Mouse (Mus musculus) right cerebral cortex, postnatal 36 days (tissue): ENCODE results near the gene Cadm1.
A peak's percentile ranks its signal among the peaks of the same experiment; 100 is the strongest.

ENCODE experiments used
- DNase-seq, 2 experiments: peaks; one replicate each; pipeline ENCODE4 v3.0.0; 2022; ENCODE audit warnings: low spot score in 2 of 2, mixed read lengths in 1 of 2

Gene Cadm1

DNA sequence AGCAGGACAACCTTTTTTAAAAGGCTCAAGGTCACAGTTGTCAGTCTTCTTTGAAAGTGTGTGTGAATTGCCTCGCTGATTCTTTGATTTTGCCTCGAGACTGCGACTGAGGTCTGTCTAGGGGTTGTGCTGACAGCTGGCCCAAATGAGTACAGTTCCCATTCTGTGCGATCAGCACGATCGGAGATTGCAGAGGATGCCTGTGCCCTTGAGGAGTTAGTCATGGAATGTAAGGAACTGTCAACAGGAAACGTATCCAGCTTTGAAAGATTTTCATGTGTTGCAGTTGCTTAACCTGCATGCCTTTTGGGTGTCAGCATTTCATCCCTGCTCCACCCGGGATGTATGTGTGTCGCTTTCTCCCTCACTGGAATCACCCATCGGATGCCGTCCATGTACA is 141.6 kb downstream of the Cadm1 start:
- no peak for DNase-seq

DNA sequence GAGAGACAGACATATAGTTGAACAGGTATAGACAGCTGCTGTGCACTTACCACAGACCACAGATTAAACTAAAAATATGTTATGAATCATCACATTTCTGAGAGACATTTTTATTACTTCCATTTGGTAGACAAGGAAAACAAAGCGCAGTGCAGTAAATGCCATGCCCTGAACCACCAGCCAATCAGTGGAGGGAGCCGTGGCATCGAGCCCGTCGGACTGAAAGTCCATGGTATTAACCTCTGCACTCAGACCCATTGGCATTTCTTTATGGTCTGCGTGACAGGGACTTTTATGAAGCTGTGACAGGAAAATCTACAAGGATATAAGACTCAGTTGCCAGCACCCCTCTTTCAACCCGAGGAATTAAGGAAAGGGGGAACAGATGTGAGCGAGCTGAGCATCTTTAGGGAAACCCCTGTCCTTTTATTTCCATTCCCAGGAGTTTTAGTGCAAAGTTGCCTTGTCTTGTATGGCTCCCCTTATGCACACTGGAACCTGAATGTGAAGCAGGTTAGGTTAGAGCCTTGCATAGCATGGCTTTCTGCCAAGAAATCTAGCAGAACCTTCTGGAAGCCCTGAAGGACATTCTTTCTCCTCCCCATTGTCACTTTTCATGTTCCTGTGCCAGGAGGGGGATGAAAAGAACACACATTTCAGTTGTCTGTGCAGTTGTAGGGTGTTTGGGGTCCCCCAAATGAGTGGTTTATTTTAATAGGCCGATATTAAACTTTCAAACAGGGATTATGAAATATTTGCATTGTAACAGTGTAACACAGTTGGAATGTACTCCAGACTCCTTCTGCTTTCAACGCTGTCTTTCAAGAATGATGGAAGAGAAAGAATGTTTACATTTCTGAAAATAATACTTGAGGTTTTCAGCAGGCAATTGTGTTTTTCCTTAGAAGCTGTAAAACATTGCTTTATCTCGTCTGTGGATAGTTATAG is 145.1 kb downstream of the Cadm1 start:
- DNase-seq: no peak

GRCm38 (mm10) chr9:47686881-47687280 is 156.9 kb downstream of the Cadm1 start:
- no peak for DNase-seq

- DNase-seq: no peak
These were observed 157.6 kb downstream of the Cadm1 start for GRCm38 (mm10) chr9:47687604-47688003.

- DNase-seq: no peak
These were observed 158.3 kb downstream of the Cadm1 start for GRCm38 (mm10) chr9:47688297-47688696.

GRCm38 (mm10) chr9:47692911-47693310 is 162.9 kb downstream of the Cadm1 start:
- no peak for DNase-seq

DNA sequence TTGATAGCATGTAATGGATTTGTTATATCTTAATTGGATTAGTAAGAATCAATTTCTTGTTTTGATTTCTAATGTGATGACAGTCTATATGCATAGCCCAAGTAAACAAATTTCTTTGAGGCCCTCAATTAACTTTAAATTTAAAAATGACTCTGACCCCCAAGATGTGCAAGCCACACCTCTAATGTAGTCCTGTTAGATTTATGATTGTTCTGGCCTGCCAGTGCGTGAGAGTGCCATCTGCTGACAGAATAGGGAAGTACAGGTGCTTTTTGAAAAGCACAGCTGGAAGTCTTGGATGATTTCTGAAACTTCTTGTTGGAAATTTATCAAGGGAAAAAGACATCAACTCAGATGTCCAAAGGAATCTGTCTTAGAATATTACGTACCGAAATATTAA is 169.1 kb downstream of the Cadm1 start:
- no peak for DNase-seq

DNA sequence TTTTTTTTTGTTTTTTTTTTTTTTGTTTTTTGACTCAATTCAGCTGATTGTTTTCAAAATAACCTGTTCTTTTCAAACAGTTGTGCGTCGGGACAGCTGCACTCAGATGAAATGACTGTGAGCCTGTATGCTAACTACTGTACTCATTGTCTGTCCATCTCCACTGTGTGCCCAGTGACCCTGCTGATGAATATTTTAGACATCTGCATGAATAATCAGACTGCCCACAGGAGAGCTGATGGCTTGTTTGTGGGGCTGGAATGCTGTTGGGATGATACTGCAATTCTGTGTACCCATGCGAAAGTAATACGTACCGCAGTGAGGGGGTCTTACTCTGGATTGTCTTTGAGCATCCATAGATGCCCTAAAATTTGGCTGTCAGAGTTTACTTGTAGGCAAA is 170.0 kb downstream of the Cadm1 start:
- no peak for DNase-seq

- no peak for DNase-seq
These were observed 173.3 kb downstream of the Cadm1 start for GRCm38 (mm10) chr9:47703026-47703876.

- DNase-seq: no peak
These were observed 176.4 kb downstream of the Cadm1 start for GRCm38 (mm10) chr9:47706341-47706740.

- DNase-seq: no peak
These were observed 177.4 kb downstream of the Cadm1 start for GRCm38 (mm10) chr9:47707326-47707725.

- DNase-seq: peak; percentile 68 to 71
These were observed 178.3 kb downstream of the Cadm1 start for GRCm38 (mm10) chr9:47708299-47708698.

DNA sequence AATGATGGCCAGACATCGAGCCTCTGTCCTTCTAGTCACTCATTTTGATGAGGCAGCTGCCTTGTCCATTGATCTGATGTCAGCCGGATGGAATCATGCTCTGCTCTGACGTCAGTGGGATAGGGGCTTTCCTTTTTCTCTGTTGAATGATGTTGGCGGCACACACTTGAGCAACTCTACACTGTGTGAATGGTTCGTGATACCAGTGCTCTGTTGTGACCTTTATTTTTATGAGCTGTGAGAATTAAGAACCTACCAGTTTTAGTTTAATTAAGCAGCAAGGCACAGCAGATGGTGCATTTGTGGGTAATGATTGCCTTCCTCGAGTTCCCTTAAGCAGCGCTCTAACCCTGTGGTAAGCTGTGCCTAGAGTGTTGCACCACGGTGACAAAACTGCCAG is 181.0 kb downstream of the Cadm1 start:
- no peak for DNase-seq

DNA sequence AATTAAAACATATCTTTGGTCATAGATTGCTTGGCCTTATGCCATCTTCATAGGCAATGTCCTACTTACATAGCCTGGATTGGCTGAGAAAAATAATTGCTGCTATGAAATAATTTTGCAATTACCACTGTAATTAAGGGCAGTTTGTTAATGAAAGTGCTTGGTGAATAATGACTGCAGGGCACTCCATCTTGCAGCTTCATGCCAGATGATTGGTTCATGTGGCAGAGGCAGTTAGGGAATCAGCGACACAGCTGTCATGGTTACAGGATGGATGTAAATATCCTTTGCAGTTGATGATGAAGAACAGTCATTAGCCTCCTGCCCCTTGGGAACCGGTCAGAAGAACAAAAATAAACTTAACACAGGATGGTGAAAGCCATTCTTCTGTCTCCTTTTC is 184.6 kb downstream of the Cadm1 start:
- no peak for DNase-seq

- no peak for DNase-seq
These were observed 185.4 kb downstream of the Cadm1 start for GRCm38 (mm10) chr9:47715415-47715814.

DNA sequence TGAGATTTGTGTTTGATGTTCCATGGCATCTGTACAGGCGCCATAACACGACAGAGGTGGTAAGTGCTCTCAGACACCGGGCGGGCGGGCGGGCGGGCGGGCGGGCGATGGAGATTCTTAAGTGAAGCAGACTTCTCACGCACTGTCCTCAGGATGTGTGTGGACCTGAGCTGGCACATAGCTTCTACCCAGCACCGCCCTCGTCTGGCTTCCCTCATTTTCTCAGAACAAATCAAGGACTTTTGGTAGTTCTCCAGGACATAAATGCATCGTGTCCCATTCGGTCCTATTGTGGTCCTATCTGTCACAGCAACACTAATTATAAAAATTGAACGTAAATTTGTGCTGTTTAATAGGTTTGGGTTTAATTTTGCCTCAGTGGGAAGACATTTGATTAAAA is 186.9 kb downstream of the Cadm1 start:
- DNase-seq: no peak

- DNase-seq: no peak
These were observed 197.6 kb downstream of the Cadm1 start for GRCm38 (mm10) chr9:47727611-47728010.

DNA sequence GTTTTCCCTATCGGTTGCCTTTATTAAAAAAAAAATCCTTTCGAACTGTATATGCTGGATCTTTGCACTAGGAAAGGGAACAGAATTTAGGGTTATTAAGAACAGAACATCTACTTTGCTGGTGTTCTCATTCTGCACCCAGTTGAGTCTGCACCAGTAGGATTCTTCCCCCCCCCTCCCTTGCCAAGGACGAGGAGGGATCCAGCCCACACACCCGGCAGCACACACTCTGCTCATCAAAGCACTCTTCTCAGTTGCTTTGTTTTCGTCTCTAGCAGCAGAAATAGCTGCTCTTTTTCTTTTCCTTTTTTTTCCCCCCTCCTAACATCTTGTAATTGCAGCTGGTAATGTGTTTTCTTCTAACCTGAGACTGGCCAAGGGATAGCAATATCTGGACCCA is 198.9 kb downstream of the Cadm1 start:
- DNase-seq: peak; percentile 52 to 75

GRCm38 (mm10) chr9:47730247-47730646 is 200.3 kb downstream of the Cadm1 start:
- DNase-seq: no peak

GRCm38 (mm10) chr9:47733780-47734451 is 203.9 kb downstream of the Cadm1 start:
- DNase-seq: peak in 1 of 2 experiments; percentile 30

DNA sequence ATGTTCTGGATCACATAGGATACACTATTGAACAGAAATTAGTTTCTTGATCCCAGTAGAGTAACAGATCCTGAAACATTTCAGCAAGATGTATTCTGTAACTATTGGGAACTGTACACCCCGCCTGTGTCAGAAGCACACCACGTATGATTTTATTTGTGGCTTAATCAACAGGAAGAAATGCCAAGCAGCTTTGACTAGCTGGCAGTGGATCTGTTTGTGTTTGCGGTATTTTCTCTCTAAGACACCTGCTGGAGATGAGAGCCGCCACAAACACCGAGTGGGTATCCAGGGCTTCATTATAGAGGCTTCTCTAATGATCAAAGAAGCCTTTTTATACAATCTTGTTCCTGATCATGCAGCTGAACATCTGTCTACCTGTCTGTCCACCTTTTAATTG is 204.9 kb downstream of the Cadm1 start:
- DNase-seq: no peak

GRCm38 (mm10) chr9:47738799-47739198 is 208.8 kb downstream of the Cadm1 start:
- DNase-seq: no peak
